In genomic region chr1:89191127-89191740, GRCm38 (mm10) we compare ENCODE assay signal across 9 mouse cellular contexts.
DNase-seq lines count a peak whose midpoint lies in the region; ATAC-seq and TF ChIP-seq lines count a peak whose summit lies in the region.
"Had no signal": no experiment of that assay in that cellular context is flagged by ENCODE, and none has a peak within 500 bp of the region (broad histone marks: within the 10 kb centered on the region; RNA-seq: fewer than 3 reads in every experiment).

No protein-coding gene starts in this region.

- 27% methylated on average over 11 of the region's 11 CpGs for WGBS in neural tube, embryonic 15.5 days
- 13% methylated on average over 11 of the region's 11 CpGs for WGBS in limb, embryonic 12.5 days
- 36% methylated on average over 11 of the region's 11 CpGs for WGBS in olfactory bulb, adult 2 months

- H3K27me3 ChIP-seq in neural tube, embryonic 15.5 days (replicated peaks): no peaks in the 10 kb centered on the region
- no peaks in the 10 kb centered on the region for H3K27me3 ChIP-seq in limb, embryonic 12.5 days

- H3K27ac ChIP-seq in neural tube, embryonic 15.5 days (replicated peaks): no peak overlapping the region
- H3K27ac ChIP-seq in limb, embryonic 12.5 days: no peak overlapping the region
- no peak overlapping the region for H3K27ac ChIP-seq in olfactory bulb, adult 2 months (ENCODE audit: insufficient read depth, low read depth, low read length)

- no peak overlapping the region for H3K4me3 ChIP-seq in neural tube, embryonic 15.5 days (replicated peaks)
- no peak overlapping the region for H3K4me3 ChIP-seq in limb, embryonic 12.5 days (replicated peaks)
- no peak overlapping the region for H3K4me3 ChIP-seq in olfactory bulb, adult 2 months (ENCODE audit: insufficient read depth, low read depth, low read length)
- H3K4me3 ChIP-seq: embryonic facial prominence, embryonic 13.5 days had no signal

- no peak for ATAC-seq in neural tube, embryonic 15.5 days (ENCODE audit: low FRiP score)
- peak; percentile 38; the same call in 1 of the 2 replicates for ATAC-seq in limb, embryonic 12.5 days (ENCODE audit: insufficient number of reproducible peaks, insufficient read depth, low FRiP score, low TSS enrichment, low read depth)

- 0 out of 2 replicates have a peak, but pooled peaks have one; percentile 11 for TF ChIP-seq CTCF in olfactory bulb, adult 2 months (IDR thresholded peaks at IDR 0.05; ENCODE audit: insufficient read depth, low read depth, low read length)

- peak; percentile 83 for DNase-seq in neural tube, embryonic 10.5 days (ENCODE audit: extremely low spot score, low spot score)
- peak; percentile 63 for DNase-seq in cerebellum, adult 9-10 months
- peak; percentile 81 for DNase-seq in gastrocnemius, postnatal 10 days
- peak; percentile 73 for DNase-seq in hindlimb bud, embryonic 11.5 days (ENCODE audit: extremely low spot score, low read depth, low spot score)
- DNase-seq in urinary bladder, postnatal 10 days (ENCODE audit: low spot score): peak; percentile 47

- H3K9ac ChIP-seq in neural tube, embryonic 15.5 days (replicated peaks): no peak overlapping the region
- no peak overlapping the region for H3K9ac ChIP-seq in limb, embryonic 12.5 days (replicated peaks)
- H3K9ac ChIP-seq: embryonic facial prominence, embryonic 13.5 days had no signal

- H3K4me1 ChIP-seq in neural tube, embryonic 15.5 days: peaks cover 3% of the 10 kb centered on the region
- H3K4me1 ChIP-seq in limb, embryonic 12.5 days (replicated peaks): peaks cover 8% of the 10 kb centered on the region
- no peaks in the 10 kb centered on the region; the same call in 1 of the 2 replicates for H3K4me1 ChIP-seq in olfactory bulb, adult 2 months (ENCODE audit: control insufficient read depth, insufficient read depth, low read length)

- no peaks in the 10 kb centered on the region for H3K9me3 ChIP-seq in neural tube, embryonic 15.5 days (replicated peaks)
- H3K9me3 ChIP-seq in limb, embryonic 12.5 days: no peaks in the 10 kb centered on the region
- H3K9me3 ChIP-seq: embryonic facial prominence, embryonic 13.5 days had no signal

- no peak overlapping the region for H3K4me2 ChIP-seq in neural tube, embryonic 15.5 days
- no peak overlapping the region for H3K4me2 ChIP-seq in limb, embryonic 12.5 days

- TF ChIP-seq POLR2A in olfactory bulb, adult 2 months (IDR thresholded peaks at IDR 0.05; ENCODE audit: insufficient read depth, low read depth, low read length): no peak

- no peaks in the 10 kb centered on the region for H3K36me3 ChIP-seq in neural tube, embryonic 15.5 days
- no peaks in the 10 kb centered on the region for H3K36me3 ChIP-seq in limb, embryonic 12.5 days
- H3K36me3 ChIP-seq: embryonic facial prominence, embryonic 13.5 days had no signal
